Mouse (Mus musculus) gastrocnemius, adult 18-20 months (tissue): ENCODE data around the gene Lrch1. TPM values are rescaled to one million over a fixed set of nuclear protein-coding genes. Genes with fewer than 3 reads are reported as not detected.
A peak's percentile ranks its signal among the peaks of the same experiment; 100 is the strongest.

ENCODE experiments used
- DNase-seq: peaks from one replicate; pipeline ENCODE4 v3.0.0; 2021; ENCODE audit warnings: low spot score
- total RNA-seq, 2 experiments: library from RNA; stranded (reverse); gene quantifications; 2 replicates each; pipeline ENCODE4 v1.2.3; 2021

The Lrch1 gene
- total RNA-seq, 2 experiments from 2014 or later: 2.5 to 3.0 TPM

- no peak for DNase-seq
Measured at GRCm38 (mm10) chr14:74731221-74732078, 216.2 kb downstream of the Lrch1 start.

DNA sequence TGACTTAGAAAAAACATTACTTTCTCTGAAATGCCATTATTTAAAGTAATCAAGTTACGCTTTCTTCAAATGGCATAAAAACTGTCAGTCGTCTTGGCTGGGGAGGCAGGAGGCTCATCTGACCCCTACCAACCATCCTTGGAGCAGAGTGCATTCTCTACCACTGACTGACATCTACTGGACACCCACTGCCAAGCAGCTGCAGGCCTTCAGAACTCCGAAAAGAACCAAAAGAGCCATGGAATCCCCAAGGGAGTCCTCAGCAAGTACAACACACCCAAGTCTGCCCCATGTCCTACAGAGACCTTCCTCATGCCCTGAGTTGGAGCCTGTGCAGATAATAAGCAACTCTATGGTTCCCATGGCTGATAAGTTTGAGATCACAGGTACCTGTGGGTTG lies 224.1 kb downstream of the Lrch1 start:
- no peak for DNase-seq

DNA sequence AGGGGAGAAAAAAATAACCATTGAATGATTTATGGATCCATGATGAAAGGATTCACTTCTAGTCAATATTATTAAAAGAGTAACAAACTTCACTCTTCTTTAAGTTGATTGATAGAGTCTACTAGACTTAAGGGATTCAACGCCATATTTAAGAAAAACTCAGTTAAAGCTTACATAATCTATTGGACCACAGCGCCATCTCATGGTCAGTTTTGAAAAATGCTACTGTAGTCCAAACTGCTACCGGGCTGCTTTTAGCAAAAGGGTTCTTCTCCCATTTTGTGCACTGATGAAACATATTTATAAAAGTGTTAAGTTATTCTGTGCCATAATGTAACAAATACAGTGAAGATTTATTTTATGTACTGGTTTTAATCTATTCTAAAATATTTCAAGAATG lies 238.6 kb downstream of the Lrch1 start:
- peak; percentile 14 for DNase-seq

Other genes with a start within 250 kb of the Lrch1 start
- 10 to 100 TPM; 65.0 to 66.1 TPM for gene Esd, start 215.6 kb downstream of the Lrch1 start, total RNA-seq
- gene Rubcnl, start 68.2 kb upstream of the Lrch1 start, total RNA-seq: under 1 TPM; 0.12 to 0.14 TPM
- not detected for gene Lrrc63, start 183.0 kb upstream of the Lrch1 start, total RNA-seq
- gene Lcp1, start 183.2 kb upstream of the Lrch1 start, total RNA-seq: 1 to 10 TPM; 1.6 to 2.9 TPM